Mouse (Mus musculus) MEL (cell line): ENCODE data around the gene Tex10.

ENCODE experiments used
- CTCF ChIP-seq, 3 experiments: IDR thresholded peaks in 2 of 3; conservative IDR thresholded peaks in 1 of 3; 2 replicates each; pipeline ENCODE4 v1.5.1; 2011 to 2012; ENCODE audit warnings: low read length in 3 of 3, low read depth in 2 of 3, mild to moderate bottlenecking in 2 of 3, improper control_type of control experiment in 1 of 3, inconsistent platforms in 1 of 3, mixed read lengths in 1 of 3, moderate library complexity in 1 of 3; ENCODE audit not compliant: control insufficient read depth in 1 of 3, insufficient read depth in 1 of 3, poor library complexity in 1 of 3, severe bottlenecking in 1 of 3
- EP300 ChIP-seq, 2 experiments: IDR thresholded peaks; 2 replicates each; pipeline ENCODE4 v1.6.1; 2011; ENCODE audit warnings: improper control_type of control experiment in 2 of 2, low read length in 2 of 2, low read depth in 1 of 2, mild to moderate bottlenecking in 1 of 2

DNA sequence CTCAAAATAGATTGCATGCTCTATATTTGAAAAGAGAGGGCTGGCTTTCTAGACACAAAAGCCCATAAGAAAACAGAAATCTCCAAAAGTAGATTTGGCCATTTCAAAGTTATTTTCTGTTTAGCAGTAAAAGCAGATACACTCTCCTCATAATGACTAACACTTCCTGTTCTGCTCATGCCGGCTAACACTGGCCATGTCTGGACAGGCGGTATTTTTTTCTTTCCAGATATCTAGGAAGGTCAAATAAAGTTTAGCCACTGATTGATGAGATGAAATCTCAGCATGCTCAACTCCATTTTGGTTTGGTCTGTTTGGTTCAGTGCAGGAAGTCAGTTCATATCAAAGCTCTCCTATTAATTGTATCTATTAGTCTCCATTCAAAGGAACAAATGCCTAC is 19.3 kb upstream of the Tex10 start:
- TF ChIP-seq CTCF (IDR thresholded peaks at IDR 0.05 in 2 of 3, conservative IDR thresholded peaks at IDR 0.05 in 1 of 3; ENCODE audit: control insufficient read depth in 1 of 3, insufficient read depth in 1 of 3, low read depth in 2 of 3, low read length in 3 of 3, poor library complexity in 1 of 3, severe bottlenecking in 1 of 3) (no peak), EP300 (IDR thresholded peaks at IDR 0.05; ENCODE audit: low read depth in 1 of 2, low read length in 2 of 2) (no peak)
